Mouse (Mus musculus) spleen, postnatal 14 days (tissue): ENCODE measurements around the gene Krtap28-13.

ENCODE experiments used
- DNase-seq, 2 experiments: peaks; one replicate each; pipeline ENCODE4 v3.0.0; 2021 to 2022; ENCODE audit warnings: low spot score in 2 of 2

Krtap28-13 gene

GRCm38 (mm10) chr1:83060643-83061042, at the start of gene Krtap28-13:
TSS of gene Krtap28-13 (plus strand) at chr1:83060930.
- no peak for DNase-seq

GRCm38 (mm10) chr1:83014477-83014876, 46.3 kb upstream of the Krtap28-13 start:
- DNase-seq: no peak

GRCm38 (mm10) chr1:83015329-83015879, 45.3 kb upstream of the Krtap28-13 start:
- DNase-seq: no peak

- DNase-seq: no peak
These were observed 44.2 kb upstream of the Krtap28-13 start for GRCm38 (mm10) chr1:83016556-83016955.

- DNase-seq: no peak
These were observed 28.8 kb upstream of the Krtap28-13 start for GRCm38 (mm10) chr1:83031950-83032349.

- no peak for DNase-seq
These were observed 28.2 kb upstream of the Krtap28-13 start for GRCm38 (mm10) chr1:83032508-83032907.

- no peak for DNase-seq
These were observed 26.2 kb upstream of the Krtap28-13 start for GRCm38 (mm10) chr1:83034509-83034908.

GRCm38 (mm10) chr1:83036892-83037667, 23.6 kb upstream of the Krtap28-13 start:
- no peak for DNase-seq

GRCm38 (mm10) chr1:83038109-83038672, 22.5 kb upstream of the Krtap28-13 start, which contains the start of gene Slc19a3:
TSS of gene Slc19a3 (minus strand) at chr1:83038448.
- no peak for DNase-seq

GRCm38 (mm10) chr1:83039080-83039479, 21.6 kb upstream of the Krtap28-13 start:
- no peak for DNase-seq

- DNase-seq: no peak
These were observed 18.4 kb upstream of the Krtap28-13 start, which contains the start of gene Krtap28-10 for GRCm38 (mm10) chr1:83042380-83042779. TSS of gene Krtap28-10 (minus strand) at chr1:83042480.

- no peak for DNase-seq
These were observed 15.8 kb upstream of the Krtap28-13 start, which contains the start of gene Gm47969 for GRCm38 (mm10) chr1:83044882-83045427. TSS of gene Gm47969 (plus strand) at chr1:83044932.

- DNase-seq: no peak
These were observed 2.2 kb upstream of the Krtap28-13 start for GRCm38 (mm10) chr1:83058481-83058880.

- DNase-seq: no peak
These were observed 1.5 kb upstream of the Krtap28-13 start, which contains the start of gene A030005K14Rik for GRCm38 (mm10) chr1:83059278-83059677. TSS of gene A030005K14Rik (minus strand) at chr1:83059378.

GRCm38 (mm10) chr1:83064851-83065250, 4.1 kb downstream of the Krtap28-13 start:
- no peak for DNase-seq

- DNase-seq: no peak
These were observed 5.8 kb downstream of the Krtap28-13 start for GRCm38 (mm10) chr1:83066577-83066976.

GRCm38 (mm10) chr1:83067205-83067604, 6.5 kb downstream of the Krtap28-13 start:
- no peak for DNase-seq

- no peak for DNase-seq
These were observed 14.9 kb downstream of the Krtap28-13 start for GRCm38 (mm10) chr1:83075526-83076189.

- DNase-seq: no peak
These were observed 15.6 kb downstream of the Krtap28-13 start for GRCm38 (mm10) chr1:83076190-83076917.

GRCm38 (mm10) chr1:83077016-83077415, 16.3 kb downstream of the Krtap28-13 start:
- no peak for DNase-seq

GRCm38 (mm10) chr1:83084790-83085189, 24.1 kb downstream of the Krtap28-13 start:
- DNase-seq: no peak
